Mouse (Mus musculus) bone marrow macrophage, adult 2 months (primary cell): ENCODE measurements at regions not wholly inside any gene's neighbourhood (a gene's known extent, or its start where the extent isn't known, plus 50 kb on each side); places are given as distances from the start of the nearest gene placed in this dataset.
"Not testable (repeated sequence)": the region's sequence is repeated elsewhere in the genome, so short reads cannot be mapped to it uniquely, and the experiment has no call there.

ENCODE experiments used
- CTCF ChIP-seq: IDR thresholded peaks from 2 replicates; pipeline ENCODE4 v1.5.1; 2012; ENCODE audit warnings: low read depth, mild to moderate bottlenecking, low read length, moderate library complexity
- POLR2A ChIP-seq: IDR thresholded peaks from 2 replicates; pipeline ENCODE4 v1.6.1; 2012; ENCODE audit warnings: mild to moderate bottlenecking, low read depth, low read length, borderline replicate concordance

GRCm38 (mm10) chr17:13442229-13442628, 87.9 kb downstream of the Tcp10c start:
- not testable (repeated sequence) for TF ChIP-seq POLR2A, CTCF
